Mouse (Mus musculus) limb, embryonic 11.5 days (tissue): ENCODE results near the gene Gab2. TPM values are rescaled to one million over a fixed set of nuclear protein-coding genes. Genes with fewer than 3 reads are reported as not detected.

Experiments used
- ATAC-seq: fragments of 200-750 bp; cut with Nextera tagmentation; 2 replicates; pipeline ENCODE4 v1.8.0; 2017; ENCODE audit warnings: low read depth; ENCODE audit not compliant: insufficient number of reproducible peaks, low FRiP score, low TSS enrichment
- DNase-seq: peaks from one replicate; pipeline ENCODE4 v3.0.0-alpha.2; 2015; ENCODE audit warnings: low spot score
- H3K27ac ChIP-seq: fragments of 300-500 bp; sonication (generic); replicated peaks from 2 replicates; pipeline ENCODE4 v1.5.1; 2014; ENCODE audit warnings: low read depth, mild to moderate bottlenecking, low read length
- H3K27me3 ChIP-seq: fragments of 300-500 bp; sonication (generic); 2 replicates; pipeline ENCODE4 v1.6.1; 2014; ENCODE audit warnings: mild to moderate bottlenecking, low read length, mixed read lengths; ENCODE audit not compliant: control insufficient read depth, insufficient read depth
- H3K36me3 ChIP-seq: fragments of 300-500 bp; sonication (generic); 2 replicates; pipeline ENCODE4 v1.6.1; 2014; ENCODE audit warnings: mild to moderate bottlenecking, low read length, moderate library complexity, mixed read lengths; ENCODE audit not compliant: control insufficient read depth, insufficient read depth
- H3K4me1 ChIP-seq: fragments of 300-500 bp; sonication (generic); 2 replicates; pipeline ENCODE4 v1.6.1; 2014; ENCODE audit warnings: low read length, mixed read lengths; ENCODE audit not compliant: control insufficient read depth, insufficient read depth
- H3K4me2 ChIP-seq: fragments of 300-500 bp; sonication (generic); 2 replicates; pipeline ENCODE4 v1.6.1; 2014; ENCODE audit warnings: low read depth, mild to moderate bottlenecking, moderate library complexity; ENCODE audit not compliant: severe bottlenecking
- H3K4me3 ChIP-seq: fragments of 300-500 bp; sonication (generic); 2 replicates; pipeline ENCODE4 v1.5.1; 2014; ENCODE audit warnings: low read depth, low read length
- H3K9ac ChIP-seq: fragments of 300-500 bp; sonication (generic); 2 replicates; pipeline ENCODE4 v1.6.1; 2014; ENCODE audit warnings: mild to moderate bottlenecking, low read length
- H3K9me3 ChIP-seq: fragments of 300-500 bp; sonication (generic); 2 replicates; pipeline ENCODE4 v1.6.1; 2016; ENCODE audit warnings: low read length; ENCODE audit not compliant: control insufficient read depth
- WGBS: fragments of 180-500 bp; shearing (Covaris S2); extraction: QIAGEN DNeasy Blood & Tissue Kit; methylation state at CpG from one replicate; pipeline ENCODE4 v1.1.7; 2014; 5-methylcytosine and 5-hydroxymethylcytosine counted together
- polyA plus RNA-seq: library from polyadenylated mRNA; unstranded; fragments of >200 nt; fragmentation: Nextera tagmentation; extraction: Ambion mirVana; gene quantifications from 2 replicates; pipeline ENCODE4 v1.2.1, GENCODE M21; 2014

The Gab2 gene
- polyA plus RNA-seq, 1 experiment from 2014 or later, result 3.3 TPM

DNA sequence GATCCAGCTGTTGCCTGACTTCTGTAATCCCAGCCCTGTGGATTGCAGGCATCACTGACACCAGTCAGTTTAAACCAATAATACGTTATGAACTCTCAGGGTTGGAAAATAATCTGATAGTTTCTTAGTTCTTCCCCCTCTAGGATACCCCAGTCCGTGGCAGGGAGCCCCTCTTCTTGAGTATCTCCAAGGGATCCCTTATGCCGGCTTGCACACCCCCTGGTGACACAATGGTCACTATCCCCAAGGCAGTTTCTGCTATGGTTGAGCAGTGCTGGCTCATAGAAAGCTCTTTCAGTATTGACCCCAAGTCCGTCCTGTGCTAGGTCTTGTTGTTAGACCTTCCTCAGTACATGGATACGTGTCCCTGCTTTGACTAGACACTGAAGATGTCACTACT is 267.4 kb downstream of the Gab2 start:
- no peak overlapping the region for H3K4me2 ChIP-seq
- H3K4me3 ChIP-seq, result no peak overlapping the region
- H3K9me3 ChIP-seq, result no peaks in the 10 kb centered on the region
- no peaks in the 10 kb centered on the region for H3K27me3 ChIP-seq
- H3K9ac ChIP-seq, result no peak overlapping the region
- H3K27ac ChIP-seq, result no peak overlapping the region
- WGBS, result 88% methylated on average over 5 of the region's 5 CpGs
- ATAC-seq (no peak), DNase-seq (no peak)
- no peaks in the 10 kb centered on the region for H3K36me3 ChIP-seq
- H3K4me1 ChIP-seq, result no peaks in the 10 kb centered on the region

DNA sequence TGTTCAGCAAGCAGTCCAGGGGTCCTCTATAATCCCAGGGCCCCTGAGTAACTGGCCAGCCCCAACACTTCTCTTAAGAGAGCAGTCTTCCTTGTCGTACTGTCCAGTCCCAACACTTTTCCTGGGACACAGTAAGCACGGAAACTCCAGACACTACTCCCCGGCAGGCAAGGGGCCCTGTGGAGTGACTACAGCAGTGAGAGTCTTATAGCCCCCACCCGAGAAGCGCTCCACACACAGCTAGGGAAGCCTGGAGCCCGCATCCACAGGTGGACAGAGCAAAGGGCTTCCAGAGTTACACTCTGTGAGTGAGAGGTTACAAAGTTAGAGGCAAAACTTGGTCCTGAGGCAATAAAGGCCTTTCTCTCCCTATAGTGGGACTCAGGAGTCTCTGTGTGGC is 268.1 kb downstream of the Gab2 start:
- no peaks in the 10 kb centered on the region for H3K36me3 ChIP-seq
- DNase-seq (no peak), ATAC-seq (no peak)
- no peaks in the 10 kb centered on the region for H3K4me1 ChIP-seq
- no peak overlapping the region for H3K9ac ChIP-seq
- H3K27me3 ChIP-seq, result no peaks in the 10 kb centered on the region
- H3K27ac ChIP-seq, result no peak overlapping the region
- H3K9me3 ChIP-seq, result no peaks in the 10 kb centered on the region
- H3K4me3 ChIP-seq, result no peak overlapping the region
- H3K4me2 ChIP-seq, result no peak overlapping the region
- 87% methylated on average over 6 of the region's 6 CpGs for WGBS

- ATAC-seq (no peak), DNase-seq (no peak)
- Histone ChIP-seq H3K4me1 (no peaks in the 10 kb centered on the region), H3K27ac (no peak overlapping the region), H3K4me2 (no peak overlapping the region), H3K9ac (no peak overlapping the region), H3K27me3 (no peaks in the 10 kb centered on the region), H3K9me3 (no peaks in the 10 kb centered on the region), H3K36me3 (no peaks in the 10 kb centered on the region), H3K4me3 (no peak overlapping the region)
- 87% methylated on average over 5 of the region's 5 CpGs for WGBS
These were observed 269.5 kb downstream of the Gab2 start for GRCm38 (mm10) chr7:97350891-97351290.

DNA sequence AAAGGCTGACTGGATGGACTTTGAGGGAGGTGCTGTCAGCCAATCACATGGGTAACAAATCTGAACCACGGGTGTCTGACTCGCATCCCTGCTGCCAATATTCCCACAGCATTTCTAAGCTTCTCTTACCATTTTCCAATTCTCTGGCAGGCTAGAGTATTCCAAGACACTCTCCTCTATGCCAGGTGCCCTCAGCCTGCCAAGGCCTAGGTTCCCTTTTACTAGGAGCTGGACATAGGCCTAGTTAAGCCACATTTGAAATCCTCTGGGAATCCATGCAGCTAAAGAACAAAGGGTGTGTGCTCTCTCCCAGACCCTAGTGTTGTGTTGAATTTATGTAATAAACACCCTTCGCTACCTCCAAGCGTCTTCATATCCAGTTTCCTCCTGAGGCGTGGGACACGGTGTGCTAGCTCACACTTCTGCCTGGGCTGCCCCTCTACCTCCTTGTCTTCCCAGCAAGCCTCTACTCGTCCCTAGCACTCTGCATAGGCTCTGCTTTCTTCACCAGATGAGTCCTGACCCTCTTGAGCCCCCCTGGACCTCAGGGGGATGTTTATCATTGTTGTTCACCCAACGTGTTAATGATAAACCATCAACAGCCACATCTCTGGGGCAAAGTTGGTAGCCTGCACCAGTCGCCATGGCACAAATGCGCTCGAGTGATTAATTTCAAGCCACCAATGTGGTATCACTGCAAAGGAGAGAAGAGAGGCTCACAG is 270.6 kb downstream of the Gab2 start:
- Histone ChIP-seq H3K9me3 (no peaks in the 10 kb centered on the region), H3K4me3 (no peak overlapping the region), H3K36me3 (no peaks in the 10 kb centered on the region), H3K27ac (no peak overlapping the region), H3K4me2 (no peak overlapping the region), H3K4me1 (no peaks in the 10 kb centered on the region), H3K9ac (no peak overlapping the region), H3K27me3 (no peaks in the 10 kb centered on the region)
- WGBS, result 87% methylated on average over 11 of the region's 11 CpGs
- DNase-seq (no peak), ATAC-seq (no peak)

- Histone ChIP-seq H3K4me3 (no peak overlapping the region), H3K4me1 (no peaks in the 10 kb centered on the region), H3K27ac (no peak overlapping the region), H3K4me2 (no peak overlapping the region), H3K9ac (no peak overlapping the region), H3K36me3 (no peaks in the 10 kb centered on the region), H3K9me3 (no peaks in the 10 kb centered on the region), H3K27me3 (no peaks in the 10 kb centered on the region)
- 90% methylated on average over 6 of the region's 6 CpGs for WGBS
- ATAC-seq (no peak), DNase-seq (no peak)
These were observed 272.0 kb downstream of the Gab2 start for GRCm38 (mm10) chr7:97353356-97353755.

DNA sequence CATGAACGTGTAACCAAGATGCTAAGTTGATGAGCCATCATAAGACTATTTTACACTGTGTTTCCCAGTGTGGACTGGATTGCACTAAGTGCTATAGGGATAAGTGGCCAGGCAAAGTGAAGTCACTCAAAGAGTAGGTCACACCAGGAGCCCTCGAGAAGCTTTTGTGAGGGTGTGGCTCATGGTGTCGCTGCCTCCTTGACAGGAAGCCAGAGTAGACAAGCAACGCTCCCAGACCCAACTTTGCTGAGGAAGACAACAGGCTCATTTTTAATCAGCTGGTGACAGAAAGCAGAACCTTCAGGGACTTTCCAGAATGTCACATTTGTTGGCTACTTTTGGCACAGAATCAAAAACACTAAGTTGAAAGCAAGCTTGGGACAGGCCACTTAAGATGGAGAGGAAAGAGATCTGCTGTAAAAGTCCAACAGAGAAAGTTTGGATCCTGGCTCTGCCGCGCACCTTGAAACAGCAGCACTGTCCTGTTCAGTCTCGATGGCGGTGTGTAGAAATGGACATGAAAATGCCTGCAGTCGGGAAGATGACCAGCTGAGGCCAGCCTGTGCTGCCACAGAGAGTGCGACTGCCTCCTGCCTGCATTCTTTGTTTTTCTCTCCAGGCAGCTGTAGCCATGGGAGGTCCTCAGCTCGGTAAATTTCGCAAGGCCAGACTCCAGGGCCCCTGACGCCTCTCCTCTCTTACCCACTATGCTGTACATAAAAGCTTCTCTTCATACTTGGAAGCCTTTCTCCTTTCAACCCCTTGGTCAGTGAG is 273.9 kb downstream of the Gab2 start:
- Histone ChIP-seq H3K4me1 (no peaks in the 10 kb centered on the region), H3K4me3 (no peak overlapping the region), H3K36me3 (no peaks in the 10 kb centered on the region), H3K9ac (no peak overlapping the region), H3K9me3 (no peaks in the 10 kb centered on the region), H3K4me2 (no peak overlapping the region), H3K27ac (no peak overlapping the region), H3K27me3 (no peaks in the 10 kb centered on the region)
- ATAC-seq, result no peak
- DNase-seq, result no peak
- WGBS, result 46% methylated on average over 13 of the region's 13 CpGs

DNA sequence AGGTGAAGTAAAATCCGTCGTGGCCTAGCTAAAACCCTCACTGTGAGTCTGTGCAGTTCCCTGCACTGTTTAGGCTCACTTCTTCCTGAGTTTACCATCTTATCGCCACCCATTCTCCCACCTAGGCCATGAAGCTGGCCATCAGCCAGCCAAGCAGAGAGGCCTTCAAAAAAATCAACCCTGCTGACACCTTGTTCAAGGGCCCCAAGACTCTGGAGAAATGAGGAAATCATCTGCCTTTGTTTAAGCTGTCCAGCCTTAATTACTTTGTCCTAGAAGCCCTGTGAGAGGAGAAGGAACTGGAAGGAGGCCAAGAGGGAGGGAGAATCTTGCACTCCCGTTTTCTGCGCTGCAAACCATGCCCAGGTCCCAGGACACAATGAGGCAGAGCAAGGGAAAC is 274.9 kb downstream of the Gab2 start:
- Histone ChIP-seq H3K9me3 (no peaks in the 10 kb centered on the region), H3K27ac (no peak overlapping the region), H3K4me1 (no peaks in the 10 kb centered on the region), H3K27me3 (no peaks in the 10 kb centered on the region), H3K9ac (no peak overlapping the region), H3K4me2 (no peak overlapping the region), H3K36me3 (no peaks in the 10 kb centered on the region), H3K4me3 (no peak overlapping the region)
- ATAC-seq (no peak), DNase-seq (no peak)
- WGBS, result 89% methylated on average over 5 of the region's 5 CpGs

- Histone ChIP-seq H3K4me3 (no peak overlapping the region), H3K36me3 (no peaks in the 10 kb centered on the region), H3K27ac (no peak overlapping the region), H3K9ac (no peak overlapping the region), H3K9me3 (no peaks in the 10 kb centered on the region), H3K4me2 (no peak overlapping the region), H3K4me1 (no peaks in the 10 kb centered on the region), H3K27me3 (no peaks in the 10 kb centered on the region)
- WGBS, result 81% methylated on average over 5 of the region's 5 CpGs
- DNase-seq (no peak), ATAC-seq (no peak)
These were observed 275.5 kb downstream of the Gab2 start for GRCm38 (mm10) chr7:97356875-97357276.
